Mouse (Mus musculus): ENCODE data around the gene Gm28539. TPM values are rescaled to one million over a fixed set of nuclear protein-coding genes. Genes with fewer than 3 reads are reported as not detected.

The Gm28539 gene
- polyA plus RNA-seq, 1 experiment = 4.4 TPM

GRCm38 (mm10) chr16:18811032-18811431 is 25.4 kb upstream of the Gm28539 start:
- TF ChIP-seq CTCF (IDR thresholded peaks at IDR 0.05; ENCODE audit: insufficient read depth, low read length) (no peak), POLR2A (IDR thresholded peaks at IDR 0.05; ENCODE audit: borderline replicate concordance, extremely low read depth, low read depth, low read length) (no peak)
- DNase-seq = no peak
- peak overlapping the region; percentile 99 for H3K4me3 ChIP-seq (replicated peaks; ENCODE audit: extremely low read depth, low read depth, low read length)
- peaks cover 3% of the 10 kb centered on the region; the same call in 1 of the 2 replicates for H3K4me1 ChIP-seq (ENCODE audit: control insufficient read depth, insufficient read depth, low read length)
- 5% methylated on average over 5 of the region's 5 CpGs for WGBS

- peak within 1 kb of the TSS; percentile 99 for H3K4me3 ChIP-seq (replicated peaks; ENCODE audit: extremely low read depth, low read depth, low read length)
- DNase-seq = peak; percentile 90
- peak; percentile 48; the same call in 1 of the 2 replicates for TF ChIP-seq POLR2A (IDR thresholded peaks at IDR 0.05; ENCODE audit: borderline replicate concordance, extremely low read depth, low read depth, low read length)
- TF ChIP-seq CTCF (IDR thresholded peaks at IDR 0.05; ENCODE audit: insufficient read depth, low read length) = no peak
- peaks cover 3% of the 10 kb centered on the region; the same call in 1 of the 2 replicates for H3K4me1 ChIP-seq (ENCODE audit: control insufficient read depth, insufficient read depth, low read length)
- WGBS = under 1% methylated on average over 42 of the region's 42 CpGs
These were observed 24.7 kb upstream of the Gm28539 start, which contains the start of the genes Ufd1 and Cdc45 for GRCm38 (mm10) chr16:18811468-18812384. Ufd1 (plus strand) TSS chr16:18811779. Cdc45 (minus strand) TSS chr16:18811987.

- Histone ChIP-seq H3K4me3 (replicated peaks; ENCODE audit: extremely low read depth, low read depth, low read length) (peak overlapping the region; percentile 99), H3K4me1 (ENCODE audit: control insufficient read depth, insufficient read depth, low read length) (peaks cover 3% of the 10 kb centered on the region; the same call in 1 of the 2 replicates)
- no peak for DNase-seq
- WGBS = 1% methylated on average over 31 of the region's 31 CpGs
- no peak for TF ChIP-seq CTCF (IDR thresholded peaks at IDR 0.05; ENCODE audit: insufficient read depth, low read length)
These were observed 23.9 kb upstream of the Gm28539 start for GRCm38 (mm10) chr16:18812385-18812910.

GRCm38 (mm10) chr16:18822356-18822755 is 14.0 kb upstream of the Gm28539 start:
- 77% methylated on average over 1 of the region's 1 CpGs for WGBS
- Histone ChIP-seq H3K4me3 (replicated peaks; ENCODE audit: extremely low read depth, low read depth, low read length) (no peak overlapping the region), H3K4me1 (ENCODE audit: control insufficient read depth, insufficient read depth, low read length) (no peaks in the 10 kb centered on the region)
- DNase-seq = no peak
- TF ChIP-seq CTCF (IDR thresholded peaks at IDR 0.05; ENCODE audit: insufficient read depth, low read length) = no peak
- no peak for TF ChIP-seq POLR2A (IDR thresholded peaks at IDR 0.05; ENCODE audit: borderline replicate concordance, extremely low read depth, low read depth, low read length)

- H3K4me1 ChIP-seq (ENCODE audit: control insufficient read depth, insufficient read depth, low read length) = no peaks in the 10 kb centered on the region
- H3K4me3 ChIP-seq (replicated peaks; ENCODE audit: extremely low read depth, low read depth, low read length) = no peak overlapping the region
- DNase-seq = no peak
- no peak for TF ChIP-seq CTCF (IDR thresholded peaks at IDR 0.05; ENCODE audit: insufficient read depth, low read length)
- no peak for TF ChIP-seq POLR2A (IDR thresholded peaks at IDR 0.05; ENCODE audit: borderline replicate concordance, extremely low read depth, low read depth, low read length)
- 83% methylated on average over 4 of the region's 4 CpGs for WGBS
These were observed 13.5 kb upstream of the Gm28539 start for GRCm38 (mm10) chr16:18822925-18823324.

- H3K4me1 ChIP-seq (ENCODE audit: control insufficient read depth, insufficient read depth, low read length) = no peaks in the 10 kb centered on the region
These were observed 7.8 kb upstream of the Gm28539 start for GRCm38 (mm10) chr16:18828630-18829029.

GRCm38 (mm10) chr16:18829102-18829501 is 7.3 kb upstream of the Gm28539 start:
- 68% methylated on average over 6 of the region's 6 CpGs for WGBS
- H3K4me1 ChIP-seq (ENCODE audit: control insufficient read depth, insufficient read depth, low read length) = no peaks in the 10 kb centered on the region
- DNase-seq = no peak
- TF ChIP-seq CTCF (IDR thresholded peaks at IDR 0.05; ENCODE audit: insufficient read depth, low read length) = no peak
- no peak for TF ChIP-seq POLR2A (IDR thresholded peaks at IDR 0.05; ENCODE audit: borderline replicate concordance, extremely low read depth, low read depth, low read length)
- no peak overlapping the region for H3K4me3 ChIP-seq (replicated peaks; ENCODE audit: extremely low read depth, low read depth, low read length)

More at GRCm38 (mm10) chr16:18828630-18829029, 7.8 kb upstream of the Gm28539 start:
- no peak for TF ChIP-seq POLR2A (IDR thresholded peaks at IDR 0.05; ENCODE audit: borderline replicate concordance, extremely low read depth, low read depth, low read length)
- no peak for TF ChIP-seq CTCF (IDR thresholded peaks at IDR 0.05; ENCODE audit: insufficient read depth, low read length)
- no peak overlapping the region for H3K4me3 ChIP-seq (replicated peaks; ENCODE audit: extremely low read depth, low read depth, low read length)
- no peak for DNase-seq
- WGBS = 91% methylated on average over 3 of the region's 3 CpGs

- TF ChIP-seq POLR2A (IDR thresholded peaks at IDR 0.05; ENCODE audit: borderline replicate concordance, extremely low read depth, low read depth, low read length) = no peak
- no peak for TF ChIP-seq CTCF (IDR thresholded peaks at IDR 0.05; ENCODE audit: insufficient read depth, low read length)
- WGBS = 75% methylated on average over 2 of the region's 2 CpGs
- DNase-seq = no peak
- Histone ChIP-seq H3K4me3 (replicated peaks; ENCODE audit: extremely low read depth, low read depth, low read length) (no peak overlapping the region), H3K4me1 (ENCODE audit: control insufficient read depth, insufficient read depth, low read length) (peaks cover 4% of the 10 kb centered on the region; the same call in 1 of the 2 replicates)
These were observed 2.9 kb upstream of the Gm28539 start for GRCm38 (mm10) chr16:18833486-18833885.

- DNase-seq = no peak
- peaks cover 4% of the 10 kb centered on the region; the same call in 1 of the 2 replicates for H3K4me1 ChIP-seq (ENCODE audit: control insufficient read depth, insufficient read depth, low read length)
These were observed 314 bp upstream of the Gm28539 start for GRCm38 (mm10) chr16:18836073-18836467.

More at GRCm38 (mm10) chr16:18836073-18836467, 314 bp upstream of the Gm28539 start:
- 23% methylated on average over 3 of the region's 3 CpGs for WGBS
- H3K4me3 ChIP-seq (replicated peaks; ENCODE audit: extremely low read depth, low read depth, low read length) = peak overlapping the region; percentile 95
- TF ChIP-seq CTCF (IDR thresholded peaks at IDR 0.05; ENCODE audit: insufficient read depth, low read length) = no peak
- no peak for TF ChIP-seq POLR2A (IDR thresholded peaks at IDR 0.05; ENCODE audit: borderline replicate concordance, extremely low read depth, low read depth, low read length)

All from lung, adult 2 months (tissue).